Mouse (Mus musculus) heart, embryonic 14.5 days (tissue): Measurements from ENCODE around the gene Rere. TPM values are rescaled to one million over a fixed set of nuclear protein-coding genes. Genes with fewer than 3 reads are reported as not detected.

ENCODE experiments used
- ATAC-seq: fragments of 200-750 bp; cut with Nextera tagmentation; 2 replicates; pipeline ENCODE4 v1.8.0; 2017; ENCODE audit warnings: low read depth, moderate TSS enrichment; ENCODE audit not compliant: insufficient number of reproducible peaks, insufficient read depth, low FRiP score
- H3K27ac ChIP-seq, 2 experiments: fragments of 200-500 bp in 1 of 2; fragments of 300-500 bp in 1 of 2; sonication (generic) in 1 of 2; replicated peaks in 1 of 2; 2 replicates each; pipeline ENCODE4 v1.5.1; 2012 to 2014; ENCODE audit warnings: low read depth in 2 of 2, low read length in 2 of 2, control low read depth in 1 of 2, mild to moderate bottlenecking in 1 of 2, mixed read lengths in 1 of 2; ENCODE audit not compliant: control insufficient read depth in 1 of 2, insufficient read depth in 1 of 2
- H3K27me3 ChIP-seq: fragments of 300-500 bp; sonication (generic); 2 replicates; pipeline ENCODE4 v1.6.1; 2014; ENCODE audit warnings: mild to moderate bottlenecking, low read length, control low read depth; ENCODE audit not compliant: control insufficient read depth, insufficient read depth
- H3K36me3 ChIP-seq: fragments of 300-500 bp; sonication (generic); 2 replicates; pipeline ENCODE4 v1.6.1; 2014; ENCODE audit warnings: mild to moderate bottlenecking, control low read depth, low read length, mixed read lengths; ENCODE audit not compliant: control insufficient read depth, insufficient read depth
- H3K4me1 ChIP-seq, 2 experiments: fragments of 200-500 bp in 1 of 2; fragments of 300-500 bp in 1 of 2; sonication (generic) in 1 of 2; 2 replicates each; pipeline ENCODE4 v1.6.1; 2012 to 2014; ENCODE audit warnings: low read length in 2 of 2, control low read depth in 1 of 2, mixed read lengths in 1 of 2; ENCODE audit not compliant: control insufficient read depth in 2 of 2, insufficient read depth in 2 of 2
- H3K4me2 ChIP-seq: fragments of 300-500 bp; sonication (generic); 2 replicates; pipeline ENCODE4 v1.6.1; 2014; ENCODE audit warnings: mild to moderate bottlenecking, low read length
- H3K4me3 ChIP-seq, 2 experiments: fragments of 200-500 bp in 1 of 2; fragments of 300-500 bp in 1 of 2; sonication (generic) in 1 of 2; 2 replicates each; pipeline ENCODE4 v1.5.1; 2012 to 2014; ENCODE audit warnings: low read length in 2 of 2, mild to moderate bottlenecking in 2 of 2, control low read depth in 1 of 2, low read depth in 1 of 2, moderate library complexity in 1 of 2; ENCODE audit not compliant: control insufficient read depth in 1 of 2, insufficient read depth in 1 of 2
- H3K9ac ChIP-seq: fragments of 300-500 bp; sonication (generic); 2 replicates; pipeline ENCODE4 v1.6.1; 2014; ENCODE audit warnings: mild to moderate bottlenecking, low read length
- H3K9me3 ChIP-seq: fragments of 300-500 bp; sonication (generic); 2 replicates; pipeline ENCODE4 v1.6.1; 2016; ENCODE audit warnings: low read length, control low read depth; ENCODE audit not compliant: control insufficient read depth
- WGBS: fragments of 180-500 bp; shearing (Covaris S2); extraction: QIAGEN DNeasy Blood & Tissue Kit; methylation state at CpG from one replicate; pipeline ENCODE4 v1.1.7; 2014; 5-methylcytosine and 5-hydroxymethylcytosine counted together
- polyA plus RNA-seq: library from polyadenylated mRNA; unstranded; fragments of >200 nt; fragmentation: Nextera tagmentation; extraction: Ambion mirVana; gene quantifications from 2 replicates; pipeline ENCODE4 v1.2.1, GENCODE M21; 2014

Rere gene
- polyA plus RNA-seq, 1 experiment from 2014 or later = 28.5 TPM

- ATAC-seq = no peak
- Histone ChIP-seq H3K27me3 (no peaks in the 10 kb centered on the region), H3K9ac (no peak overlapping the region), H3K9me3 (no peaks in the 10 kb centered on the region), H3K36me3 (peaks cover 46% of the 10 kb centered on the region), H3K4me2 (no peak overlapping the region), H3K27ac (no peak overlapping the region), H3K4me1 (no peaks in the 10 kb centered on the region), H3K4me3 (no peak overlapping the region)
- WGBS = 95% methylated on average over 13 of the region's 13 CpGs
Observed at GRCm38 (mm10) chr4:150622641-150623040, 341.2 kb downstream of the Rere start.

GRCm38 (mm10) chr4:150624214-150624823 lies 342.9 kb downstream of the Rere start:
- peaks cover 29% of the 10 kb centered on the region for H3K36me3 ChIP-seq
- H3K9ac ChIP-seq = no peak overlapping the region
- H3K9me3 ChIP-seq = no peaks in the 10 kb centered on the region
- no peaks in the 10 kb centered on the region for H3K27me3 ChIP-seq
- H3K4me3 ChIP-seq = no peak overlapping the region
- H3K4me2 ChIP-seq = no peak overlapping the region
- H3K4me1 ChIP-seq = no peaks in the 10 kb centered on the region
- ATAC-seq = no peak
- WGBS = 65% methylated on average over 11 of the region's 11 CpGs
- H3K27ac ChIP-seq = no peak overlapping the region

- Histone ChIP-seq H3K4me3 (no peak overlapping the region), H3K4me2 (no peak overlapping the region), H3K9me3 (no peaks in the 10 kb centered on the region), H3K4me1 (no peaks in the 10 kb centered on the region), H3K27ac (no peak overlapping the region), H3K9ac (no peak overlapping the region), H3K36me3 (peaks cover 23% of the 10 kb centered on the region), H3K27me3 (no peaks in the 10 kb centered on the region)
- no peak for ATAC-seq
- WGBS = 77% methylated on average over 4 of the region's 4 CpGs
Observed at GRCm38 (mm10) chr4:150624933-150625332, 343.5 kb downstream of the Rere start.

GRCm38 (mm10) chr4:150625425-150625824 lies 344.0 kb downstream of the Rere start:
- Histone ChIP-seq H3K9ac (no peak overlapping the region), H3K4me2 (no peak overlapping the region), H3K36me3 (peaks cover 18% of the 10 kb centered on the region), H3K4me3 (no peak overlapping the region), H3K4me1 (no peaks in the 10 kb centered on the region), H3K9me3 (no peaks in the 10 kb centered on the region), H3K27ac (no peak overlapping the region), H3K27me3 (no peaks in the 10 kb centered on the region)
- no peak for ATAC-seq
- 27% methylated on average over 1 of the region's 1 CpGs for WGBS

GRCm38 (mm10) chr4:150625951-150626732 lies 344.7 kb downstream of the Rere start:
- Histone ChIP-seq H3K36me3 (peaks cover 13% of the 10 kb centered on the region), H3K9me3 (no peaks in the 10 kb centered on the region), H3K27ac (no peak overlapping the region; a peak in 1 of 4 replicates), H3K4me1 (no peaks in the 10 kb centered on the region), H3K9ac (no peak overlapping the region), H3K27me3 (no peaks in the 10 kb centered on the region), H3K4me3 (no peak overlapping the region), H3K4me2 (no peak overlapping the region)
- 45% methylated on average over 6 of the region's 6 CpGs for WGBS
- no peak for ATAC-seq

- Histone ChIP-seq H3K4me1 (no peaks in the 10 kb centered on the region), H3K27me3 (no peaks in the 10 kb centered on the region), H3K4me2 (no peak overlapping the region), H3K9me3 (no peaks in the 10 kb centered on the region), H3K9ac (no peak overlapping the region), H3K36me3 (no peaks in the 10 kb centered on the region), H3K4me3 (no peak overlapping the region), H3K27ac (no peak overlapping the region)
- 70% methylated on average over 11 of the region's 11 CpGs for WGBS
- no peak for ATAC-seq
Observed at GRCm38 (mm10) chr4:150629266-150629665, 347.8 kb downstream of the Rere start.

- Histone ChIP-seq H3K4me3 (no peak overlapping the region), H3K4me1 (no peaks in the 10 kb centered on the region), H3K4me2 (no peak overlapping the region), H3K9ac (no peak overlapping the region), H3K27ac (no peak overlapping the region), H3K27me3 (no peaks in the 10 kb centered on the region), H3K9me3 (no peaks in the 10 kb centered on the region), H3K36me3 (no peaks in the 10 kb centered on the region)
- ATAC-seq = no peak
- 83% methylated on average over 10 of the region's 10 CpGs for WGBS
Observed at GRCm38 (mm10) chr4:150635568-150635967, 354.1 kb downstream of the Rere start.
